Mouse (Mus musculus) CD4-positive helper T cell, adult 2 months (primary cell): Measurements from ENCODE around the gene Dst.
"Not testable (repeated sequence)": the region's sequence is repeated elsewhere in the genome, so short reads cannot be mapped to it uniquely, and the experiment has no call there.

Experiments used
- DNase-seq: peaks from one replicate; pipeline ENCODE4 v3.0.0-alpha.2; 2012; ENCODE audit warnings: low read depth, missing footprints, low spot score

Gene Dst

GRCm38 (mm10) chr1:34063943-34064342, 155.9 kb downstream of the Dst start:
- DNase-seq = no peak

GRCm38 (mm10) chr1:34065551-34066048, 157.6 kb downstream of the Dst start:
- DNase-seq = no peak

GRCm38 (mm10) chr1:34066401-34066800, 158.4 kb downstream of the Dst start:
- not testable (repeated sequence) for DNase-seq

- DNase-seq = no peak
These were observed 160.3 kb downstream of the Dst start for GRCm38 (mm10) chr1:34068341-34068740.

- DNase-seq = no peak
These were observed 161.7 kb downstream of the Dst start for GRCm38 (mm10) chr1:34069514-34070290.

- no peak for DNase-seq
These were observed 162.4 kb downstream of the Dst start for GRCm38 (mm10) chr1:34070474-34070873.

- DNase-seq = no peak
These were observed 163.1 kb downstream of the Dst start for GRCm38 (mm10) chr1:34070991-34071639.

GRCm38 (mm10) chr1:34072262-34072661, 164.2 kb downstream of the Dst start:
- no peak for DNase-seq

- DNase-seq = no peak
These were observed 165.6 kb downstream of the Dst start for GRCm38 (mm10) chr1:34073436-34074169.

GRCm38 (mm10) chr1:34074245-34075187, 166.5 kb downstream of the Dst start:
- no peak for DNase-seq

- no peak for DNase-seq
These were observed 168.8 kb downstream of the Dst start for GRCm38 (mm10) chr1:34076701-34077421.

- DNase-seq = no peak
These were observed 169.4 kb downstream of the Dst start for GRCm38 (mm10) chr1:34077422-34077790.

GRCm38 (mm10) chr1:34077941-34078340, 169.9 kb downstream of the Dst start:
- DNase-seq = no peak

GRCm38 (mm10) chr1:34089011-34089410, 181.0 kb downstream of the Dst start:
- no peak for DNase-seq

GRCm38 (mm10) chr1:34090700-34091099, 182.7 kb downstream of the Dst start:
- DNase-seq = no peak

- no peak for DNase-seq
These were observed 185.6 kb downstream of the Dst start for GRCm38 (mm10) chr1:34093652-34094051.

- no peak for DNase-seq
These were observed 186.3 kb downstream of the Dst start for GRCm38 (mm10) chr1:34094301-34094700.

GRCm38 (mm10) chr1:34095173-34095572, 187.1 kb downstream of the Dst start:
- DNase-seq = no peak

GRCm38 (mm10) chr1:34096923-34097322, 188.9 kb downstream of the Dst start:
- DNase-seq = no peak

GRCm38 (mm10) chr1:34097640-34098039, 189.6 kb downstream of the Dst start:
- DNase-seq = no peak

- no peak for DNase-seq
These were observed 191.4 kb downstream of the Dst start for GRCm38 (mm10) chr1:34099439-34099838.
